Mouse (Mus musculus) thymus, postnatal 25 days (tissue): ENCODE results near the gene Gm42688.

Experiments used
- DNase-seq: peaks from one replicate; pipeline ENCODE4 v3.0.0; 2022

The Gm42688 gene

DNA sequence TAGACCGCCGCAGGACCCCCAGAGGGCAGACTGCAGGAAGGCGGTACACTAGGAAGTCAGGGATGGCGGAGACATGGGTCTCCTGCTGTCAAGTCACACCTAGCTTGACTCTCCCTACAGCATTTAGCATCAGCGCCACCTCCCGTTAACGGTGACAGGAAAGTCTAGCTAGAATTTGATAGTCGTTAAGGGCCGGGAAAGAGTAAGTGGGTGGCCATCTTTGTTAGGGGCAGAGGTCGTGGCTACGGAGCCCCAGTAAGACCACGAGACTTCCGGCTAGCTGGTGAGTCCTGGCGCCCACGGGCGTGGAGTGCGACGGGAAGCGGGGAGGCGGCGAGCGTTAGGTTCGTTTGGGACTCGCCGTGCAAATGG is at the start of gene Gm42688, which contains the start of gene Ccdc142:
Gene Gm42688, plus strand, starts transcription at position 302 of the 372 bp plus-strand sequence.
Gene Ccdc142, plus strand, starts transcription at position 286 of the 372 bp plus-strand sequence.
- peak; percentile 93 for DNase-seq

DNA sequence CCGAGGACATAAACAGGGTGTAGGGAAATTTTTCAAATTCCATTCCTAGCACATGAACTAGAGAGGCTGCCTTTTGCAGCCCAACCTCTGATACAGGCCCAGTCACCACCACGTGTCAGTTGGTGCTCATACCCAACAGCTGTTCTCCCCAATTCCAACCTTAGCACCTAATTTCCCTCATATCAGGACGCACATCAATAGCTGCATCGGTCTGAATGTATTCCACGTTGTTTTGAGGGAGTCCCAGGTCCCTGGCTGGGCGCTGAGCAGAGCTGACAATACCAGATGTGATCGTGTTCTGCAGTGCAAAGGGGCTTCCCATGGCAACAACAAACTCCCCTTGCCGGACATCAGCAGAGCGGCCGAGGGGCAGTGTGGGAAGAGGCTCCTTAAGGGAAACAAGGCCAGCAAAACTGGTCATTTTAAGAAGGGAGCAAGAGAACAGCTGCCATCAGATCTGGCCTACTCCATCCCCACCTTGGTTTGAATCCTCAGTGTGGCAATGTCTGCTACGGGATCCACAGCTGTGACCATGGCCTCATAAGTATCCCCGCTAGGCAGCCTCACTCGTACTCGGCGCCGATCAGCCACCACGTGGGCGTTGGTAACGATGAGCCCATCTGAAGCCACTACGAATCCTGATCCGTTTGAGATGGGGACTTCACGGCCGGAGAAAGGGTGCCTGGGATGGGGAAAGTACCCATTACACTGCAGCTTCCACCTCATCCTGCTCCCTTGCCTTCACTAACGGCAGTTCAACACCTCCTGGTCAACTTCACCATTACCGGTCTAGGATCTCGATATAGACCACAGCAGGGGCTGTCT is 48.1 kb upstream of the Gm42688 start:
- peak; percentile 22 for DNase-seq

DNA sequence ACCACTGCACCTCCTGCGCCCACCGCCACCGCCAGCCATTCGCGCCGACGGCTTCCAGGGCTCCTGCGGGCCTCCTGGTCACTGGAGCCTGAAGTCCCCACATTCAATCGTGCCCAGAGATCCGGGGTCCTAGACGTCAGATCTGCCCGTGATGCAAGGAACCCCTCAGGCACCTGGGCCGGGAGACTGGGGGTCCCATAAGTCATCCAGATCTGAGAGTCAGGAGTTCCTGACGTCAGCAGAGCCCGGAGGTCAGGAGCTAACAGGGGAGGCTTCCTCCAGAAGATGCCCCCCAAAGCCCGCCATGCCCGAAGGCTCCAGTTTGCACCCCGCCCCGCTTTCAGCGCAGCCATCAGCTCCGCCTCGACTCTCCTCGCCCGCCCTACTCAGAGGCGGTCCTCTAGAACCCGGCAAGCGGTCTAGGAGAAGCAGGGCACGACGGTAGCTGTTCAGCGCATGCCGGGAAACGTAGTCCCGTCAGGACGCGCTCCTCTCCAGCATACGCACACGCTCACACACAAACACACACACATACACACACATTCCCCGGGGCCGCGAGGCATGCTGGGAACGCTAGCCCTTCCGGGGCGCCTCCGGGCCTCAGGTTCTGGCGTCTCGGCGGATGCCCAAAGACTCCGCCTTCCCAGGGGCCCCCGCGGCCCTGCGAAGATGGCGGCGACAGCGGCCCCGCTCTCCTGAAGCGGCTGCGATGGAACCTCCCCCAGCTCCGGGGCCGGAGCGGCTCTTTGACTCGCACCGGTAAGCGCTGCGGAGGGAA is 47.2 kb upstream of the Gm42688 start, which contains the start of gene Aup1:
Gene Aup1, plus strand, starts transcription at position 448 of the 778 bp plus-strand sequence.
- DNase-seq = peak; percentile 96

DNA sequence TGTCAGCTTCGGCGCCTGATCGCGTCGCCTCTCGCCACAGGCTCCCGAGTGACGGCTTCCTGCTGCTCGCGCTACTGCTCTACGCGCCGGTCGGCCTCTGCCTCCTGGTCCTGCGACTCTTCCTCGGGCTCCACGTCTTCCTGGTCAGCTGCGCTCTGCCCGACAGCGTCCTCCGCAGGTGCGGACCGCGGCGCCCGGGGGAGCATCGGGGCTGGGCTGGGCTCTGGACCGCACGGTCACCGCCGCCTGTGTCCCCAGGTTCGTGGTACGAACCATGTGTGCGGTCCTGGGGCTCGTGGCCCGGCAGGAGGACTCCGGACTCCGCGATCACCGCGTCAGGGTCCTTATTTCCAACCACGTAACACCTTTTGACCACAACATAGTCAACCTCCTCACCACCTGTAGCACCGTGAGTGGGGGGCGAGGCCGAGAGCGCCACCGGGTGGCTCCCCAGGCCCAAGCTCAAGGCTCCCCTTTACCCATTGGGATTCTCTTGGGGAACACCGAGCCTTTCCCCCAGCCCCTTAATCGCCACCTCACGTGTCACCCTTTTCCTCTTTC is 46.5 kb upstream of the Gm42688 start, which contains the start of gene Htra2:
Gene Htra2, minus strand, starts transcription at position 403 of the 561 bp plus-strand sequence.
- peak; percentile 66 for DNase-seq

DNA sequence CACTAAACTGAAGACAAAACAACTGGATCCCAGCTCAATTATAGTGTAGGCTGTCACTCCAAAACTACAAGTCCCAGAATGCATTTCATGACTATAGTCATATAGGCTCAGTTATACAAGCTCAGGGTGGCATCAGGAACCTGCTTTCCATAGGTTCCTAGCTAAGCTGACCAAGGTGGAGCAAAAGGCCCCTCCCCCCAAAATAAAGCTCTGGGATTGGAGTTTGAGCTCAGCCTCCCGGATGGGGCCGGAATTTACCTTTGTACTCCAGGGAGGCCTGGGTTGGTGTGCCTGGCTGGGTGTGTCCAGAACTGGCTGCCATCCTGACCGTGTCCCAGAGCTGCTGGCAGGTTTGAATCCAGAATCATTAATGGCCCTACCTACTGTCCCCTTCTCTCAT is 43.6 kb upstream of the Gm42688 start, which contains the start of gene Dqx1:
Gene Dqx1, plus strand, starts transcription at position 55 of the 400 bp plus-strand sequence.
- no peak for DNase-seq

DNA sequence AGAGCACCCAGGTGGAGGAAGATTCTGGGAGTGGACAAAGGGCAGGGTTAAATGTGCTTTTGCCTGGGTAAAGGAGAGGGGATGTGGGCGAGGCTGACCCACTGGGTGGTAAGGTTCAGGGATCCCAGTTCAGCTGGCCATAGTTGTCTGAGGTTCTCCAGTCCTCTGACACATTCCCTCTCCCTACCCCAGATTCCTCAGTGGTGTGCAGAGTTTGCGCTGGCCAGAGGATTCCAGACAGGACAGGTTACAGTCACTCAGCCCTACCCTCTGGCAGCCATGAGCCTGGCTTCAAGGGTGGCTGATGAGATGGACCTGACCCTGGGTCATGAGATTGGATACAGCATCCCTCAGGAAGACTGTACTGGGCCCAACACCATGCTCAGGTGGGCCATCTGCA is 42.7 kb upstream of the Gm42688 start:
- DNase-seq = no peak

DNA sequence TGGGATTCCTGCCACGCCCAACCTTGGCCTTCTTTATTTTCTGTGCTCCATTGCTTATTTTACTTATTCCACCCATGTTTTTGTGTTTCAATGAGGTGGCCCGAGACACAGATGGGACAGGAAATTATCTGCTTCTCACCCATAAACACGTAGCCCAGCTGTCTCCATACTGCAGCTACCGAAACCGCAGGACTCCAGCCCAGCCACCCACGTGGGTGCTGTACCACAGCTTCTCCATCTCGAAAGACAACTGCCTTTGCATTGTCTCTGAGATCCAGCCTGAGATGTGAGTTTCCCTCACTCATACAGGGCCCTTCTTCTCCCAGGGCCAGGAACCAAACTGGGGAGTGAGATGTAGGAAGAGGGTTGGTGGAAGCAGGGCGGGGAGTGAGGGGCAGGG is 35.4 kb upstream of the Gm42688 start:
- DNase-seq = peak; percentile 45

DNA sequence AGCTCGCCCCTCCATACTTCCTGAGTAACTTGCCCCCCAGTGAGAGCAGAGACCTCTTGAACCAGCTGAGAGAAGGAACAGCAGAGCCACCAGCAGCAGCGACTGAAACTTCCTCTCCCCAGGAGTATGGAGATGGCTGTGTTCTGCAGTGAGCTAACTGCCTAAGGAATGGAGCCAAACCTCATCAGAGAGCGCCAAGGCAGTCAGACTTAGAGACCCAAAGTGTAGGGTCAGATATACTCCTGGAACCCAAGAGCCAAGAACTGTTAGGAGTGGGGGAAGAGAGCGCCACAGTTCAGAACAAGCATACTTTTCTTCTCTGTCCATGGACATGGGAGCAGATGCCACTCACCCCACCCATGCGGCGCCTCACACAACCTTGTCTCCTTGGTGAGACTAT is 35.0 kb upstream of the Gm42688 start:
- DNase-seq = no peak

DNA sequence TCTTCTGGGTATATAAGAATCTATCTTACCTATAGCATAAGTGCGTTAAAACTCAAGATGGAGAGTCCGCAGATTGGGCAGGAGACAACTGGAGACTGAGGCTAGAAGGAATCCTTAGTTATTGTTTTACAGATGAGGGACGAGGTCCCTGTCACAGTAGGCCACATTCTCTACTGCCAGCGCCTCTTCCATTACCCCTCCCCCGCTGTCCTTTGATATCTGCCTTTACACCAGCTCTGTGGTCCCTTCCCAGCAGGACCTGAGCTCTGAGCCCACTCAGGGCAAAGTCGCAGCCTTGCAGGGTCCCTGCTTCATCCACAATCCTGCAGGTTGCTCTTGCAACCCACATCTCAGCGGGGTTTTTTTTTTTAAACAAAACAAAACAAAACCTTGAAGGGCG is 33.2 kb upstream of the Gm42688 start:
- DNase-seq = no peak

DNA sequence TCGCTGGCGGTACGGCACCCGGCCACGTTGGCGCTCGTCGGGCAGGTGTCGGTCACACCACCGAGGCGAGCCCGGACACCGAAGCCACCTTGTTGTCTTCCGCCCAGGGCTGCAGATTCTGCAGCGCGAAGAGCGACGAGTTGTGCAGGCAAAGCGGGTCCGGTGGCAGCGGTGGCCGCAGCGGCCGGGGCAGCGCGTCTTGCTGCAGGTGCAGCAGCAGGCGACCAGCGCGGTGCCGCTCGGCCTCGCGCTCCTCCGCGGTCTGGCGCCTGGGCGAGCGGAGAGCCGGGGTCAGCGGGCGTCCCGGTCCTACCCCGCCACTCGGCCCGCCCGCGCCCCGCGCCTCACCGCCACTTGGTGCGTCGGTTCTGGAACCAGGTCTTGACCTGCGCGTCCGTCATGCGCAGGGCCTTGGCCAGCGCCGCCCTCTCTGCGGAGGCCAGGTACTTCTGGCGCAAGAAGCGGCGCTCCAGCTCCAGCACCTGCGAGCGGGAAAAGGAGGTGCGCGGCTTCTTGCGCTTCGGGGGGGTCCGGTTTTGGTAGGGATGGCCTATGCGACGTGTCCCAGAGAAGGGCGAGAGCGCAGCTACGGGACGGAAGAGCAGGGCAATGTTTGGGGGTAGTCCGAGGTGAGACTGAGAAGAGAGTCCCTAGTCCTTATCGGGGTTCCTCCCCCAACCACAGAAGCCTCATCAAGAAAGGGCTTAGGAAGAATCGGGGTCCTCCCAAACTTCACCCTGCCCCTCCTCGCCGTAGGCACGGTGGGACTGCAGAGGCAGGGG is 32.5 kb upstream of the Gm42688 start:
- no peak for DNase-seq

DNA sequence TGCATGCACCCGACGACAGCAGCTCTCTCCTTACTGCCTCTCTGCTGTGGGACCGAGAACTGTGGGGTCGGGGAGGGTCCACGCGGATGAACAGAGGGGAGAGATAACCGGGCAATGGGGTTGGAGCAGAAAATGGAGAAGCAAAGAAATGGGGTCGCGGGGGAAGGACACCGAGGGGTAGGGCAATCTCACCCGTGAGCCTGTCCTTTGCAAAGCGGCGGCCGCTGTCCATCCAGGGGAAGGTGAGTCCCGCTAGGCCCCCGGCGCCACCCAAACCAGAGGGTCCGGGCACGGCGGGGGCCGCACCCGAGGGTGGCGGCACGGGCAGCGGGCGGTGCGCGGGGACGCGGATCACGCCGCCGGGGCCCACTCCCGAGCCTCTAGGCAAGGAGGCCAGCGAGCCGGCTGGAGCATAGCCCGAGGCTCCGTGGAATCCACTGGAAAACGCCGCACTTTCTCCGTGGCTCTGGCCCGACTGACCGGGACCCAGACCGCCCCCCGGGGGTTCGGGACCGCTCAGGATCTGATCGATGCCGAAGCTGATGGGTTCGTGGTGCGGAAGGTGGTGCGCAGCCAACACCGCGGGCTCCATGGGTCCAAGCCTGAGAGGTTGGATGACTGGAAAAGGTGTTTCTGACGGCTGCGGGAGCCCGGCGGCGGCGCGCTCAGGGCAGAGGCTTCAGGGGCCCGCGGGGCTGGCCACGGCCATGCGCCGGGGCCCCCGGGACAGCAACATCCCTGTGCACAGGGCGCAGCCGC is 31.8 kb upstream of the Gm42688 start:
- DNase-seq = no peak

DNA sequence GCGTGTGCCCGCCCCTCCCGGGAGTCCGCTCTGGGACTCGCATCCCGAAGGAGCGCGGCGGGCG is 31.3 kb upstream of the Gm42688 start, which contains the start of gene Tlx2:
Gene Tlx2, minus strand, starts transcription at position 47 of the 64 bp plus-strand sequence.
- no peak for DNase-seq

DNA sequence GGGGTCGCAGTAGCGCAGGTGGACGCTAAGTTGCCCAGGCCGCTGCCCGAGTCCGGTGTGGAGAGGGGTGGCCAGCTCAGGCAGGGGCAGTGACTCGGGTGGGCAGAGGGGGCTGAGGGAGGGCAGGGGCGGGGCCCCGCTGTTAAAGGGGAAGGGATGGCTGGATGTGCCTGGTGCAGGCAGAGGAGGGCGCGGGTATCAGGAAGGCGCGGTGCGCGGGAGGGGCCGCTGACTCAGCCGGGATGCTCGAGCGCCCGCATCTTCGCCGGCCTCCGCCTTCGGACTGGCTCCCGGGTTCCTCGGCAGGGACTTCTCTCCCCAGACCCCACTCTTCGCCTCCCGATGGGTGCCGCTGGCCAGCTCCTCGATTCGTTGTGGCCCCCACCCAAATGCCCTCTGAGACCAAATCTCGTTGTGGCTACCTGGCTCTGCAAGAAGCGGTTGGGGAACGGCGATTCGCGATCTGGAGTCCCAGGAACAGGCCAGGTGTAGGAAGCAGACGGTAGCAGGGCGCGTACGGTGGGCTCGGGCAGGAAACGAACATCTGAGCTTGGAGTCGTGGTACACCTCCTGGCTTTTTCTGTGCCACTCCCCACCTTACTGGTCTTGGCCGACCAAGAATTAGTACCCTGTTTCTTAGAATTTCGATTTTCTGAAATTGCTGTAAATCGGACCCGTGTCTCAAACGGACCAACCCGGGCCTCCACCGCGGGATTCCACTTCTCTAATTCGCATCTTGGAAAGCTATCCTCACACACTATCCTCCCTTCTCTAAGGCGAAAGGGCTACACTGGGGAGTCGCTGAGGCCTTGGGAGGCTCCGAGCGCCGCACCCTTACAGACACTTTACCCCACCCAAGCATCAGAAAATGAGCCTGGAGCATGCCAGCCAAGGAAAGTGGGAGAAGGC is 30.9 kb upstream of the Gm42688 start:
- DNase-seq = peak; percentile 40

DNA sequence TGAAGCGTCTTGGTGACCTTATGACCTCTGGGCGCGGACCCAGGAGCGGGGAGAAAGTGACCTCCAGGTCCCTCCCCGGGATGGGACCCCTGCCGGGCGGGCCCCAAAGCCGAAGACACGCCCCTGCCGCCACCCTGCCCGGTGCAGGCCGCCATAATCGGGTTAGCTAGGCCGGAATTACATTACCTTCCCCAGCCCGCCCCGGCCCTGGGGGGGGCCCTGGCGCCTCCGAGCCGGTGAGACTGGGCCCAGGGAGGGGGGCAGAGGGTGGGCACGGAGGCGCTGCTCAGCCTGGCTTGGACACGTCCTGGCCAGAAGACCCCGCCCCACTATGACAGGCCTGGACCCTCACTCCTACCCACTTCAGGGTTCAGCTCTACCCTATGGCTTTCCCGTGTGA is 30.2 kb upstream of the Gm42688 start:
- no peak for DNase-seq

DNA sequence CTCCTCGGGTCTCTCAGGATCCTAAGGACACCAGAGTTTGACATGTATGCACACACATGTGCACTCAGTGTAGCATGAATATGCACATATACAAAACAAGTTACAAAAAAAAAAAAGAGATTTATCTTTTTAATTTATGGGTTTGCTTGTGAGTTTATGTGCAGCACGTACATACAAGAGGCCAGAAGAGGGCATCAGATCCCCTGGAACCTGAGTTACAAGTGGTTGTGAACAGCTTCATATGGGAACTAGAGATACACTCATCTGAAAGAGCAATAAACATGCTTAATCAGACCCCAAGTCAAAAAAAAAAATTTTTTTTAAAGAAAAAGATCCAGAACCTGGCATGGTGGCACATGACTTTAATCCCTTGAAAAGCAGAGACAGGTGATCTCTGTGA is 26.4 kb upstream of the Gm42688 start:
- DNase-seq = peak; percentile 52

DNA sequence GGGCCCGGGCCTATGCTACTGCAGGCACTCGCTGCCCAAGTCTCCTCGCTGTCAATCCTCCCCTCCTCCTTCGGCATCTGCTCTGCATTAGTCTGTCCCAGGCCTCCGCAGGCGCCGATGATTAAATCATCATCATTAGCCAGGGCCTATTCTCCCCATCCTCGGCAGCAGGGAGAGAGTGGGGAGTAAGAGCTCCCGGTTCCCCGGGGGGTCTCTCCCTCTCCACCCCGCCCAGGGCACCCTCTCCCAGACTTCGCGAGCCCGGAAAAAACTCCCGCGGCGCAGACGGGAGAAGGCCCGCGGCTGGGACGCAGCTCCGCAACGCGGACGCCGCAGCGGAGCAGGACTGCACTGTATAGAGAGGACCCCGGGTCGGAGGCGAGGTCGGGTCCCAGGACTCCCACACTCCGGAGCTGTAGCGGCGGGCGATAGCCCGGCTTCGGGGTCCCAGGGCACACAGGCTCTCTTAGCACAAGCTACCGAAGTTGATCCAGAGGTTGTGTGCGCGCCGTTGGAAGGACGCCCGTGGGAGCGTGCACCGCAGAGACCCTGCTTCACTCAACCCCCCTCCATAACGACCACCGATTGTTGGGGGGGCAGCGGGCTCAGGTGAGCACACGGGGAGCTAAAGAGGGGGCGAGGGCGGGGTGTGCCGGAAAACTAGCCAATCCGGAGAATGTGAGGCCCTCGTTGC is 23.6 kb upstream of the Gm42688 start, which contains the start of gene Pcgf1:
Gene Pcgf1, plus strand, starts transcription at position 240 of the 694 bp plus-strand sequence.
- no peak for DNase-seq

DNA sequence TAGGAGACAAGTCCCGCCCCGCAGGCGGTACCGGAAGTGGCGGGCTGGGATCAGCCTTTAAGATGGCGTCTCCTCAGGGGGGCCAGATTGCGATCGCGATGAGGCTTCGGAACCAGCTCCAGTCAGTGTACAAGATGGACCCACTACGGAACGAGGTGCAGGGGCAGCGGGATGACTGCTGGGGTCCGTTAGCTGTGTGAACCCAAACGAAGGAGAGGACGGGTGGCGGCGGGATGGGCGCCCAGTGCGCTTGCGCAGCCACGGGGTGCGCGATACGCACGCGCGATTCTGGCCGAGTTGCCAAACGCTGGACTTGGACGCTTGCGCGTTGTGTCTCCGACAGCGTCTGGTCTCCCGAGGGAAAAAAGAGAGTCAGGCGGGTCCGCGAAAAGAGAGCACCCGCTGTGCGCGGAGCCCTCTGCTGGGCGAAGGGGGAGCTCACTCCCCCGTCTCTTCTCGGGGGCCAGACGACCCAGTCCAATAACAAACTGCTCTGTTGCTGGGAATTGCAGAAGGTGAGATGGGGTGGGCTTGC is 23.0 kb upstream of the Gm42688 start:
- DNase-seq = peak; percentile 100

DNA sequence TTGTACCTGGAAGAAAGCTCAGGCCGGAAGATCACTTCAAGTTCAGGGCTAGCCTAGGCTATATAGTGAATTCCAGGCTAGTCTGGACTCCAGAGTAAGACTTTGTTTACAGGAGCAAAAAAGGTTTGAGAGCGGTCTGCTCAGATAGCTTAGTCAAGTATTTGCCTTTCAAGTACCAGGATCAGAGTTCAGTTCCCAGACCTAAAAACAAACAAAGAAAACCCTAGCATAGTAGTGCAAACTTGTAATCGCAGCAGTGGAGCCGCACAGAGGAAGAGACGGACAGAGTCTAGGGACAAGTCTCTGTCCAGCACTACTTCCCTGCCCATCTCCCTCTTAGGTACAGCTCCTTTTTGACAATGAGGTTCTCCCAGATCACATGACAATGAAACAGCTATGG is 21.2 kb upstream of the Gm42688 start:
- no peak for DNase-seq

DNA sequence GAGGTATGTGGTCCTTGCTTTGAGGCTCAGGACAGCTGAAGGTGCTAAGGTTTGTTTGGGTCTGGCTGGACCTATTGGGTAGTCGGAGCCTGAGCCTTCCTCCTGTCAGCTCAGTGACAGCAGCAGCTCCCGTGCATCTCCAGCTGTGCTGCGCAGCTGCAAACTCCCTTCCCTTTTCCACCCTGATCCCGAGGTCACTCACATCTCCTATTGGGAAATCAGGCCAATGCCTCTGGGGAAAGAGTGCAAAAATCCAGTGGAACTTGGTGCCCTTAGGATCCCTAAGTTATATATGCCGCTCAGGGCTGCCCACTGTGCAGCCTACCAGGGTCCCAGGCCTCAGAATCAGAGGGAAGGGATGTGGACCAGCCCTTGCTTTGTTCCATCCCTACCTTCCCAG is 17.9 kb upstream of the Gm42688 start:
- DNase-seq = no peak

DNA sequence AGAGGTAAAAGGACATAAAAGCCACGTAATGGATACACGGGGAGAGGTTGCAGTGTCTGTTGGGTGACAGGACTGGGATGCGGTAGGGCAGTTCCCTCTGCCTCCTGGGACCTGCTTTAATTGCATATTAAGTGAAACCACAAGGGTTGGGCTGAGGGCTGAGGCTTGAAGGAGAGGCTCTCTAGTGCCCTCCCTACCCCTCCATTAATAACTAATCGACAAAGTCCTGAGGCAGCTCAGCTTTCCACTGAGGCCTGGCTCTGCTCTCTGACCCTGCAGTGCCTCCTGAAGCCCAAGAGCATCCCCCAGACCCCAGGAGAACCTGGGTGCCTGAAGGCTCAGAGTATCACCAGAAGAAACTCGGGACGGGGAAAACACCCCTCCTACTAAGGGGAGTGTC is 16.9 kb upstream of the Gm42688 start:
- no peak for DNase-seq
